Mouse (Mus musculus) CD4-positive naive resting alpha-beta T cell, adult 57 days (primary cell): Measurements from ENCODE around the gene Krt35. TPM values are rescaled to one million over a fixed set of nuclear protein-coding genes. Genes with fewer than 3 reads are reported as not detected.

ENCODE experiments used
- total RNA-seq: library from RNA; stranded (reverse); gene quantifications from one replicate; pipeline ENCODE4 v1.2.4, GENCODE M21; 2023

The Krt35 gene
- total RNA-seq, result not detected

GRCm38 (mm10) chr11:100096141-100096540, at the start of gene Krt35:
Gene Krt35 (minus strand): TSS chr11:100096241.

GRCm38 (mm10) chr11:100135731-100136130, 39.7 kb upstream of the Krt35 start, which contains the start of gene Krt15:
Gene Krt15 (minus strand): TSS chr11:100135928.

GRCm38 (mm10) chr11:100121466-100121865, 25.4 kb upstream of the Krt35 start, which contains the start of gene Krt13:
Gene Krt13 (minus strand): TSS chr11:100121566.

GRCm38 (mm10) chr11:100105576-100106122, 9.6 kb upstream of the Krt35 start, which contains the start of gene Krt36:
Gene Krt36 (minus strand): TSS chr11:100105626.

GRCm38 (mm10) chr11:100087861-100088260, 8.2 kb downstream of the Krt35 start, which contains the start of gene Krt32:
Gene Krt32 (minus strand): TSS chr11:100088226.

GRCm38 (mm10) chr11:100050451-100050850, 45.6 kb downstream of the Krt35 start, which contains the start of gene Krt31:
Gene Krt31 (minus strand): TSS chr11:100050551.

Other genes with a start within 250 kb of the Krt35 start
- gene Krtap4-16, start 244.6 kb downstream of the Krt35 start, total RNA-seq, result not detected
- not detected for gene Gm11568, start 238.3 kb downstream of the Krt35 start, total RNA-seq
- not detected for gene Gm11559, start 231.8 kb downstream of the Krt35 start, total RNA-seq
- gene Krtap9-1, start 222.9 kb downstream of the Krt35 start, total RNA-seq, result not detected
- not detected for gene Gm11567, start 217.1 kb downstream of the Krt35 start, total RNA-seq
- not detected for gene Krtap31-1, start 188.3 kb downstream of the Krt35 start, total RNA-seq
- gene Gm11565, start 181.5 kb downstream of the Krt35 start, total RNA-seq, result not detected
- gene Krtap31-2, start 159.9 kb downstream of the Krt35 start, total RNA-seq, result not detected
- not detected for gene Krtap9-5, start 147.8 kb downstream of the Krt35 start, total RNA-seq
- not detected for gene Krtap29-1, start 117.2 kb downstream of the Krt35 start, total RNA-seq
- not detected for gene Krtap16-1, start 109.6 kb downstream of the Krt35 start, total RNA-seq
- gene Krtap17-1, start 102.2 kb downstream of the Krt35 start, total RNA-seq, result not detected
- gene Krt33a, start 80.0 kb downstream of the Krt35 start, total RNA-seq, result not detected
- not detected for gene Krt33b, start 66.4 kb downstream of the Krt35 start, total RNA-seq
- gene Krt34, start 54.7 kb downstream of the Krt35 start, total RNA-seq, result not detected
- gene Krt31, start 45.7 kb downstream of the Krt35 start, total RNA-seq, result not detected
- not detected for gene Krt32, start 8.0 kb downstream of the Krt35 start, total RNA-seq
- gene Krt36, start 9.4 kb upstream of the Krt35 start, total RNA-seq, result not detected
- not detected for gene Krt13, start 25.3 kb upstream of the Krt35 start, total RNA-seq
- gene Krt15, start 39.7 kb upstream of the Krt35 start, total RNA-seq, result not detected
- gene Krt19, start 52.4 kb upstream of the Krt35 start, total RNA-seq, result 4.8 TPM
- gene Krt9, start 97.0 kb upstream of the Krt35 start, total RNA-seq, result not detected
- not detected for gene Krt14, start 111.3 kb upstream of the Krt35 start, total RNA-seq
- gene Krt16, start 152.7 kb upstream of the Krt35 start, total RNA-seq, result not detected
- gene Krt17, start 164.8 kb upstream of the Krt35 start, total RNA-seq, result not detected
- not detected for gene Krt42, start 173.6 kb upstream of the Krt35 start, total RNA-seq
- 2,248 TPM for gene Eif1, start 223.6 kb upstream of the Krt35 start, total RNA-seq
- gene Gast, start 238.2 kb upstream of the Krt35 start, total RNA-seq, result not detected